Mouse (Mus musculus): ENCODE results near the gene Rsl1. TPM values are rescaled to one million over a fixed set of nuclear protein-coding genes. Genes with fewer than 3 reads are reported as not detected.

Rsl1 gene
- polyA plus RNA-seq (2015; fragmentation: Nextera tagmentation; extraction: Ambion mirVana): 2.4 and 2.6 TPM in 2 replicates

DNA sequence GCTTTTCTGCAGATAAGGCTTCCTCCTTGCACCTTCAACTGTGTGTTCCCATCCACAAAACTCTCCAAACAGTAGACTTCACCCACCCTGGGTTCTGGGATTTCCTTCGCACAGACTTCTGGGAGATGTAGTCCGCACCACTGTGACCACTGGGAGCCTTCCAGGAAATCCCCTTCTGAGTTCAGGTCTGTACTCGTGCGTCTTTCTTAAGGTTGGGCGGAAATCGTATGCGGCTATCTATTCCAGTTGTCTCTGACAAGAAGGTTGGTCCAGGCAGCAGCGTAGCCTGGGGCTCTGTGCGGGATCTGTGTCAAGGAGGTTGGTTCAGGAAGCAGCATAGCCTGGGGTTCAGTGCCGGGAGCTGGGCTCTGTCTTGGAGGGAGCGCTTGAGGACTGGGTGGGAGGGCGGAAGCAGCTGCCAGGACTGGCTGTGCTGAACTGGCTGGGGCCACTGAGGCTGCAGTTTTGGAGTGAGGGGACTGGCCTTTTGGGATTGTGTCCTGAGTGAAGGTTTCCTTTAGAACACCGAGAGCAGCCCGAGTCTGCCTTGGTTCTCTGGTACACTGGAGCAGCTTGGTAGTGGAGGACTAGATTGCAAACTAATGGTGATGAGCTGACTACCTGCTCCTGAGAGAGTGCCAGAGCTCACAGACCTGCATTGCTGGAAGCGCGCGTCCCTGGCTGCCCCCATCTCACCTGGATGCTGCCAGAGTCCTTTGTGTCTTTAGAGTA, at the start of gene Rsl1:
Gene Rsl1 (plus strand): TSS at position 192 of the 732 bp plus-strand sequence.

DNA sequence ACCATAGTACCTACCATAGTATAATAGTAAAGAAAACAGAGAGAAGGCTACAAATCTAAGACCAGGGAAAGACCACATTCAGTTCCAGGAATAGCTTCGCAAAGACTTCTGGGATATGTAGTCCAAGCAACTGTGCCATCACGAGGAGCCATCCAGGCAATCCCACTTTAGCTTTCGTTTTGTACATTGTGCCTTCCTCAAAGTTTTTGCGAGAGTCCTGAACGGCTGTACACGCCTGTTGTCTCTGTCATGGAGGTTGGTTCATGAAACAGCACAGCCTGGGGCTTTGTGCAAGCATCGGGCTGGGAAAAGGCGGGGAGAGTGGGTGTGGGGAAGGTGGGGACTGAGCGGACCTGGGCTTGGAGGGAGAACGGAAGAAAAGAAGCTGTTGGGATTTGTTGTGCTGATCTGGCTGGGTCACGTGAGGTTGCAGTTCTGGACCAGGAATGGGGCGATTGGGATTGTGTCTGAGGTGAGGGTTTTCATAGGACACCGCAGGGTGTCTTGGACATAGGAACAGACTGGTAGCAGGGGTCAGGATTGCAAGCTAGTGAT, 21.4 kb downstream of the Rsl1 start, which contains the start of gene Zfp455:
Gene Zfp455 (plus strand): TSS at position 167 of the 555 bp plus-strand sequence.

Other genes starting within 250 kb of the Rsl1 start
- gene Zfp712, start 112.0 kb upstream of the Rsl1 start, polyA plus RNA-seq (2015; fragmentation: Nextera tagmentation; extraction: Ambion mirVana): 1.2 and 1.3 TPM in 2 replicates
- 2.4 and 3.0 TPM in 2 replicates for gene Zfp708, start 75.2 kb upstream of the Rsl1 start, polyA plus RNA-seq (2015; fragmentation: Nextera tagmentation; extraction: Ambion mirVana)
- gene Gm28557, start 64.6 kb upstream of the Rsl1 start, polyA plus RNA-seq (2015; fragmentation: Nextera tagmentation; extraction: Ambion mirVana): 1.3 and 1.7 TPM in 2 replicates
- 0.18 TPM in 1 of 2 replicates, not detected in the other for gene Rslcan18, start 56.9 kb upstream of the Rsl1 start, polyA plus RNA-seq (2015; fragmentation: Nextera tagmentation; extraction: Ambion mirVana)
- gene Zfp759, start 51.5 kb upstream of the Rsl1 start, polyA plus RNA-seq (2015; fragmentation: Nextera tagmentation; extraction: Ambion mirVana): 1.0 TPM in 2 replicates
- gene Zfp455, start 21.3 kb downstream of the Rsl1 start, polyA plus RNA-seq (2015; fragmentation: Nextera tagmentation; extraction: Ambion mirVana): 0.56 and 0.71 TPM in 2 replicates
- 0.56 and 0.71 TPM in 2 replicates for gene Zfp458, start 105.3 kb downstream of the Rsl1 start, polyA plus RNA-seq (2015; fragmentation: Nextera tagmentation; extraction: Ambion mirVana)
- 0.34 and 0.73 TPM in 2 replicates for gene Zfp457, start 133.3 kb downstream of the Rsl1 start, polyA plus RNA-seq (2015; fragmentation: Nextera tagmentation; extraction: Ambion mirVana)
- 0.62 and 0.69 TPM in 2 replicates for gene Zfp595, start 159.4 kb downstream of the Rsl1 start, polyA plus RNA-seq (2015; fragmentation: Nextera tagmentation; extraction: Ambion mirVana)
- not detected in 2 replicates for gene Gm28044, start 187.4 kb downstream of the Rsl1 start, polyA plus RNA-seq (2015; fragmentation: Nextera tagmentation; extraction: Ambion mirVana)
- gene Zfp953, start 187.4 kb downstream of the Rsl1 start, polyA plus RNA-seq (2015; fragmentation: Nextera tagmentation; extraction: Ambion mirVana): 0.37 and 0.41 TPM in 2 replicates
- gene Gm28041, start 202.6 kb downstream of the Rsl1 start, polyA plus RNA-seq (2015; fragmentation: Nextera tagmentation; extraction: Ambion mirVana): 0.19 TPM in 1 of 2 replicates, not detected in the other
- 0.22 and 0.65 TPM in 2 replicates for gene Zfp456, start 202.6 kb downstream of the Rsl1 start, polyA plus RNA-seq (2015; fragmentation: Nextera tagmentation; extraction: Ambion mirVana)
- gene Zfp429, start 226.6 kb downstream of the Rsl1 start, polyA plus RNA-seq (2015; fragmentation: Nextera tagmentation; extraction: Ambion mirVana): 1.6 and 3.1 TPM in 2 replicates
- gene Zfp459, start 248.2 kb downstream of the Rsl1 start, polyA plus RNA-seq (2015; fragmentation: Nextera tagmentation; extraction: Ambion mirVana): 0.06 and 0.13 TPM in 2 replicates